Mouse (Mus musculus) left cerebral cortex, postnatal 25 days (tissue): ENCODE data around the gene Pln. TPM values are rescaled to one million over a fixed set of nuclear protein-coding genes. Genes with fewer than 3 reads are reported as not detected.

Experiments
- DNase-seq, 2 experiments: peaks; one replicate each; pipeline ENCODE4 v3.0.0; 2022; ENCODE audit warnings: low spot score in 2 of 2, mixed read lengths in 1 of 2
- intact Hi-C: fragments of 180-260 bp; cut with DNase I; formaldehyde crosslinking; loops from one replicate; pipeline ENCODE4 v1.15.1; 2025
- total RNA-seq, 2 experiments: library from RNA; stranded (reverse); gene quantifications; 2 replicates each; pipeline ENCODE4 v1.2.3; 2021

Gene Pln
- total RNA-seq, 2 experiments from 2014 or later, result 2.3 to 3.2 TPM

GRCm38 (mm10) chr10:53349254-53349653 lies 11.8 kb downstream of the Pln start:
- intact Hi-C loops, result loop anchor here (2.0 to 10.0 kb wide), 2 partner anchors 30 to 246 kb away; partner anchors contain the start of genes Asf1a and Cep85l
- DNase-seq, result no peak

- intact Hi-C loops, result no loop called here
Measured at GRCm38 (mm10) chr10:53353665-53354064, 16.2 kb downstream of the Pln start.

GRCm38 (mm10) chr10:53359016-53359415 lies 21.5 kb downstream of the Pln start:
- DNase-seq, result no peak
- intact Hi-C loops, result no loop called here

More at GRCm38 (mm10) chr10:53353665-53354064, 16.2 kb downstream of the Pln start:
- no peak for DNase-seq

GRCm38 (mm10) chr10:53364311-53364710 lies 26.8 kb downstream of the Pln start:
- intact Hi-C loops, result no loop called here
- no peak for DNase-seq

- intact Hi-C loops, result no loop called here
- DNase-seq, result peak in 1 of 2 experiments; percentile 69
Measured at GRCm38 (mm10) chr10:53367265-53367664, 29.8 kb downstream of the Pln start.

- intact Hi-C loops, result loop anchor here (10.0 kb wide), 1 partner anchor 221 kb away; the partner anchor contains the start of gene Asf1a
- DNase-seq, result no peak
Measured at GRCm38 (mm10) chr10:53373885-53374578, 36.6 kb downstream of the Pln start.

- no peak for DNase-seq
- intact Hi-C loops, result loop anchor here (10.0 kb wide), 1 partner anchor 218 kb away; the partner anchor contains the start of gene Asf1a
Measured at GRCm38 (mm10) chr10:53377096-53377495, 39.6 kb downstream of the Pln start.

- intact Hi-C loops, result loop anchor here (2.0 to 10.0 kb wide), 2 partner anchors 29 to 217 kb away; partner anchors contain the start of gene Asf1a
- no peak for DNase-seq
Measured at GRCm38 (mm10) chr10:53378296-53378695, 40.8 kb downstream of the Pln start.

GRCm38 (mm10) chr10:53378981-53379708 lies 41.7 kb downstream of the Pln start:
- intact Hi-C loops, result loop anchor here (2.0 to 10.0 kb wide), 2 partner anchors 30 to 216 kb away; partner anchors contain the start of gene Asf1a
- peak; percentile 38 to 43 for DNase-seq

GRCm38 (mm10) chr10:53379709-53380106 lies 42.2 kb downstream of the Pln start, which contains the start of gene Cep85l:
TSS of gene Cep85l (minus strand) at chr10:53379947.
- DNase-seq, result peak; percentile 87 to 89
- intact Hi-C loops, result loop anchor here (2.0 to 10.0 kb wide), 2 partner anchors 31 to 215 kb away; partner anchors contain the start of gene Asf1a

GRCm38 (mm10) chr10:53382696-53383365 lies 45.4 kb downstream of the Pln start:
- intact Hi-C loops, result no loop called here
- DNase-seq, result no peak

GRCm38 (mm10) chr10:53384896-53385295 lies 47.4 kb downstream of the Pln start:
- no peak for DNase-seq

GRCm38 (mm10) chr10:53385438-53385837 lies 48.0 kb downstream of the Pln start:
- intact Hi-C loops, result no loop called here

More at GRCm38 (mm10) chr10:53384896-53385295, 47.4 kb downstream of the Pln start:
- intact Hi-C loops, result no loop called here

GRCm38 (mm10) chr10:53388227-53388920 lies 50.9 kb downstream of the Pln start:
- intact Hi-C loops, result no loop called here
- peak in 1 of 2 experiments; percentile 69 for DNase-seq

More at GRCm38 (mm10) chr10:53385438-53385837, 48.0 kb downstream of the Pln start:
- no peak for DNase-seq

- intact Hi-C loops, result no loop called here
Measured at GRCm38 (mm10) chr10:53394923-53395629, 57.6 kb downstream of the Pln start.

More at GRCm38 (mm10) chr10:53394923-53395629, 57.6 kb downstream of the Pln start:
- no peak for DNase-seq
